Mouse (Mus musculus) thymus, postnatal 14 days (tissue): ENCODE measurements at regions not wholly inside any gene's neighbourhood (a gene's known extent, or its start where the extent isn't known, plus 50 kb on each side); places are given as distances from the start of the nearest gene placed in this dataset.
A peak's percentile ranks its signal among the peaks of the same experiment; 100 is the strongest.

Experiments
- DNase-seq: peaks from one replicate; pipeline ENCODE4 v3.0.0; 2021

DNA sequence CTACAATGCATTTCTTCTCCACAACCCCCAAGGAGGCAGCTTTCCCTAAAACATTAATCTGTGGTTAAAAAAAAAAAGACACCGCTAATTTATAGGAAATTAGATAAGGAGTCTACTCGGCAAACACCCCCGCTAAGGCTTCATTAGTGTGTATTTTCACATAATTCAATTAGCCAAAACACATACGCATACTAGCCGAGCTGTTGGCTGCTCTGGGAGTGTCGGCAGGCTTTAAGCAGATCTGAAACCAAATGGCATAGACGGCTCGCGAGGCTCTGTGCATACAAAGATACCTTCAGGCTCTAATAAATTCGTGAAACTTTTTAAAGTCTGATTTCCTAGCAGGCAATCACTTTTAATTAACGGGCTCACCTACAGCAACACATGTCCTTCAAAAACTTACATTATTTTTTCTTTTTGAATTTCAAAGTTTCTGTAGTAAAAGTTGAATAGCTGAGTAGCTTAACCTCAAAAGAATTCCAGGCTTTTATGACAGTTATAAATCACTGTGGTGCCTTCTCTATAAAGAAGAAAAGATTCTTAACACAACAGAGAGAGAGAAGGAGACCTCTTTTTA is 68.0 kb upstream of the Smyd2 start:
- no peak for DNase-seq

DNA sequence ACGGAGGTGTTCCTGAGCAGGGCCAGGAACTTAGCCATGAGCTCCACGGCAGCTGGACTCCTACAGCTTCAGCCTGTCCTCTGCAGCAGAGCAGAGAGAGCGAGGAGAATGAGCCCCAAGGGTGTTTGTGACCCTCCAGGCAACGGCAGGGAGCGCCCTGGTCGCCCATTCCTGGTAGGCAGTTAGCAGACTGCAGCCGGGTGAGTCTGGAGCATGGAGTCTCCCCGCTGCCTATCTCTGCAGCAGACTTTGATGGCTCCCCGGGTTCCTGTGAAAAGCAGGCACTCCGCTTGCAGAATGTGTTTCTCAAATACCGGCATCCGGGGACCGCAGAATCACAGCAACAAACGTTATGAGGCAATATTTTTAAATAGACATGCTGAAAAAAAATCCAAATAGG is 67.2 kb upstream of the Smyd2 start:
- DNase-seq, result no peak

DNA sequence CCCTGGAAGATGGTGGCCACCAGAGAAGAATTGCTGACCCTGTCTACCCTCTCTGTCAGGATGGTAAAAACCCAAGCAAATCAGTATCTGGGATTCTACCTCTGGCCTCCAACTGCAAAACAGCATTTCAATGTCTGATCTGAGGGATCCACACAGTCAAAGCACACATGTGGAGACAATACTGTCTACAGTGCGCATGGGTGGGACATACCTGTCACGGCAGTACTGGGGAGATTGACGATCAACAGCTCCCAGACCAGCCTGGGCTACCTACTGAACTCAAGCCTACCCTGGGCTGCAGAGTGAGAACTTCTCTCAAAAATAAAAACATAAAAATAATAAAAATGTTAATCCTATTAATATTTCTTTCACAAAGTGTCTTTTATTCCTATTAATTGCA is 66.7 kb upstream of the Smyd2 start:
- no peak for DNase-seq

DNA sequence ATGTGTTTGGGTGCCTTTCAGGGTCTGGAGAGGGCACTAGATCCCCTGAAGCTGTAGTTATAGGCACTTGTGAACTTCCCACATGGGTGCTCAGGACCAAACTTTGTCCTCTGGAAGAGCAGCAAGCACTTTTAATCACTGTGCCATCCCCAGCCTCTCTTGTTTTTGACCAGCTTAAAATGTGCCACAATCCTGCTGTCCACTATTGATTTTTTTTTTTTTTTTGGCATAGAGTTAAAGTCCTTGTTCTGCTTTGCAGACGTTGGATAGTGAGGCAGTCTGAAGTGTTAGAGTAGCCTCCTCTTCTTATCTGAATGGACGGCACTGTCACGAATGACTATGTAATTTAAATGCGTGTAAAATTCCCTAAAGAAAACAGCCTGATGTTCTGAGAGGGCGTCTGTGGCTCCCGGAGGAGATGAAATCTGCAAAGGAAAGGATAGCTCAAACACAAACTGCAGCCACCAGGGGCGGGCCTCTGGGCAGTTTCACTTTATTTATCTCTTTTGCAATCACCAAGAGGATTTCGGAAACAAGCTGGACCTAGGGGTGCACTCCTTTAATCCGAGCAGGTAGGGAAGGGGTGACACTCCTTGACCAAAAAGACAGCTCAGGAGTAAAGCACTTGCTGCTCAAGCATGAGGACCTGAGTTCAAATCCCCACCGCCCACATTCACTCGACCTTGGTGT is 63.5 kb upstream of the Smyd2 start:
- no peak for DNase-seq

DNA sequence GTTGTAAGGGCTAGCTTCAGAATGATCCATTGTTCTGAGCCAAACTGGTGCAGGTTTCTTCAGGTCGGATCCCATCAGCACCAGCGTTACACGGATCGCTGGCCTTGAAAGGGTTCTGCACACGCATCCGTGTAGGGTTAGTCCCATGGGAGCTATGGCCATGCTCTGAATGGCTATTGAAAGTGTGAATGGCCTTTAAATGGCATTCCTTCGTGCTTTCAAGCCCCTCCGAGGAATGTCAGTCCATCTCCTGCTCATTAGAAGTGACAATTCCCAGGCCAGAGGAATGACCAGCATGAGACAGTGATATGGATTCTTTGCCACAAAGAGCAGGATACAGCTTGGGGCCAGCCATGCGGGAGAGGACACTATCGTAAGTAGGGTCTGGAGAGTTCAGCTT is 56.1 kb upstream of the Smyd2 start:
- no peak for DNase-seq

DNA sequence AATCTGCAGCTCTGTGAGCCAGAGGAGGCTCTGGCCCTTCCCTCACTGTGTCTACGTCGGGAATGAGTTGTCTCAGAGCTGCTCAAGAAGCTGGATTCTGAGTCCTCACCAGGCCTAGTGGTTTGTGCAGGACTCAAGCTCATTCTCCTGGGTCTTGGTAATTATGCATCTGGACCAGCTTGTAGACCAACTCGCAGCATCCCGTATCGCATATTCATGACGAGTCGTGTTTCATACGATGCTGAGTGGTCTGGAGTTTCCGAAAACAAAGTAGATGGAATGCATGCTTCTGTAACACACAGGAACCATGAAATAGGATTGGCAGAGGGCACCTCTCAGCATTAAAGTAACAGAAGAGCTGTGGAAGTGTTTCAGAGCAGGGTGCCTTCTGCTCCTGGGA is 53.5 kb upstream of the Smyd2 start:
- DNase-seq, result no peak

DNA sequence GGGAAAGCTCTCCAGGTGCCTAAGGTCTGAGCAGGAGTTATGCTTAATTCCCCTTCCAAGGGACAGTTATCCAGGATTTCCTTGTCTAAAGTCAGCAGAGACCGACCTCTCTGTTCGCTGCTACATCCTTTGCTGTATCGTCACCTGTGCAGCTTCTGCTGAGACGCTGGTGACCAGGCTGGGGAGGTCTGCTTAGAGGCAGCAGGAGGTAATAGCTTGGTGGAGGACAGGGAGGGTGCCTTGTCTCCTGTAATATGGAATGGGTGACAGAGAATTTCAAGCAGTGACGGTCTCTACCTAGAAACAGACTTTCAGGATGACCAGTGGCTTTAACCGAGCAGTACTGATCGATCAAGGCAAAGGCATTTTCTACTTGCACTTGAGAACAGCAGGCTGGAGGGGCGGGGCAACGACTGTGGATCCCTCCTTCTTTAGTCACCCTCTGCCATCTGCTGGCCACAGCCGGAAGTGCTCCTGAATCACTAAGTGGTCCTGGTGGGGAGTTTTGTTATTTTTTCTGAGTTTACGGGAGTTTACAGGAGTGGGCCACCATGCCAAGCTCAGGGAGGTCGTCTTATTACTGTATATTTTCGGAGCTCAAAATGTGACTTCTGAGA is 50.7 kb upstream of the Smyd2 start:
- peak; percentile 90 for DNase-seq
